Mouse (Mus musculus) monocyte, adult 2 months (primary cell): ENCODE measurements around the gene Ncdn.

Source experiments
- DNase-seq, 2 experiments: peaks; one replicate each; pipeline ENCODE4 v3.0.0; 2022; ENCODE audit warnings: low spot score in 2 of 2, low read depth in 1 of 2

The Ncdn gene

DNA sequence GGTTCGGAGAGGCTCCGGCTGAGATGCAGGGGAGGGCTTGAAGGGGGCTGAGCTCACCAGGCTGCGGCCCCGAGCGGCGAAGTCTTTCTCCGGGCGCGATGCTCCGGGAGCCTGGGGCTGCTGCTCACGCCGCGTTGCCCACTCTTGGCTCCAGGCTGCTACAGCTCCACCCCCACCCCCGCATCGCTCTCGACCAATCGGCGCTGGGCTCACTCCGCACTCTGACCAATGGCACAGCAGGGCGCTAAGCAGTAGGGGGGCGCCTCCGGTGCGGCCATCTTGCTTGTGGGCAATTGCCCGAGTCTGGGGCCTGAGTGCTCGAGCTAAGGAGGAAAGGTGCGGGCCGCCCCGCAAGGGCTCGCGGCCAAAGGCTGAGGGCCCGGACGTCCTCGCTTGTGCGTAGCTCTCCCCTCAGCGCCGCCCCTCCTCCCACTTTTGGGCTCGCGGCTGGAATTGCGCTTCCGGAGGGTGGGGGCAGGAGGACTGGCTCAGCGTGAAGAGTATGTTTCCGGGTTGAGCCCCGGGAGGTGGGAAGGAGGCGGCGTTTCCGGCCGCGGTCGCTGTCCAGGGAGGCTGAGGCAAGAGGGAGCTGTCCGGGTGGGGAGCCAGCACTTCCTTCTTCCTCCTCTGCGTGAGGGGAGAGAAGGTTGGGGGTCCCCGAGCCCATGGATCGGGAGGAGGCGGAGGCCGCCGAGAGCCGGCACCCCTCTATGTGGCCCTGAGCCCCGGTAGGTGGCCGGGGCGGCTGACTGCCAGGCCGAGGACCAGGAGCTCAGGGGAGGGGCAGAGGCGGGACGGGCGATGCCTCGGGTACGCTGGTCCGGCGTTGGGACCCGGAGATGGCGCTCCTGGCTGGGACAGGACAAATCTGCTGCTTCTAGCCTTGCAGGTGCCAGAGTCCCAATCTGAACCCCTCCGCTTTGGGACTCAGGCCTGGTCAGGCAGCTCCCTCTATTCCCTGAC is at the start of gene Ncdn, which contains the start of gene AU040320:
TSS of gene Ncdn (minus strand) at position 171 of the 963 bp plus-strand sequence.
TSS of gene AU040320 (plus strand) at position 277 of the 963 bp plus-strand sequence.
- DNase-seq = peak; percentile 87 to 91

DNA sequence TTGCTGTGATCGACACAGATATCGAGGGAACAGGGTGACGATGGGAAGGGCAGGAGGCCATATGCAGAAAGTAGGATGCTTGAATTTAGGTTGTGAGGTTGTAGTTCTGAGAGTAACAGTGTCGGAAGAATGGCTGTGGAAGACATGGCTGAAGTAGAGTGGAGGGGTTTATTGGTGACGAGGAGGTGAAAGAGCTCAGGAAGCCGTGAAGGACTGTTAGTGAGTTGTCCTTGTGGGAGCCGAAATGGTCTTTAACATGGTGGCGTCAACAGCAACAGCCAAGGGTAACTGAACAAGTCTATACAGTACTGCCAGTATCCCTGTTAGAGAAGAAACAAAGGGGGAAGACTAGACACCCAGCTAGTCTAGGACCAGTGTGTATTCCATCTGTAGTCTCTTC is 48.9 kb upstream of the Ncdn start:
- DNase-seq = no peak

DNA sequence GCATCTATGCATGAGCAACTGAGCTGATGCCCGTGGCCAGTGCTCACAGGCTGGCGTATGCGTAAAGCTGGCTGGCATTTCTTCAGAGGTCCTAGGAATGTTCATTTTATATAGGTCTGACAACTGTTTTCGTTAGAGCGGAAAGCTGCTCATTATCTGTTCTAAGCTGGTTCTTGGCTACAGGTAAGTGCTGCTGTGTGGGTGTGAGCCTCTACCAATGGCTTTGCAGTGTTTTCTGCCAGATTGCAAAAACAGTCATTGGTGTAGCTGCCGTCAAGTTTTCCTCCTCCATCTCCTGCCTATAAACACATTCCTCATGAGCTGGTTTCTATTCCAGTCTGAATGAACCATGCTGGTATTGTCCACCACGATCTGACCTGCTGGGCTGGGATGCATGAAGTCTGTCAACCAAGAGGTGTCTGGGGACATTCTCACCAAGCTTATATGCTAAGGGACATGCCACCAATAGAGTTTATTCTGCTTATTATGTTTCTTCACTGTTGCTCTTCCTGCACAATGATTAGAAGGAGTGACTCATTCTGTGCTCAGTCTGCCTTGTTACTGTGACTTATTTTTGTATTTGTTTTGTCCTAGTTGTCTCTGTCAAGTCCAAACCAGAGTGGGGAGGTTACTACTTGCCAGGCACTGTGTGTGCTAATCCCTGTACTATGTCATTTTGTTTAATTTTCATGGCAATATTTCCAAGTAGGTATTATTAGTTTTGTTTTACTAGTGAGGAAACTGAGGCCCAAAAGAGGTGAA is 39.3 kb upstream of the Ncdn start:
- no peak for DNase-seq

DNA sequence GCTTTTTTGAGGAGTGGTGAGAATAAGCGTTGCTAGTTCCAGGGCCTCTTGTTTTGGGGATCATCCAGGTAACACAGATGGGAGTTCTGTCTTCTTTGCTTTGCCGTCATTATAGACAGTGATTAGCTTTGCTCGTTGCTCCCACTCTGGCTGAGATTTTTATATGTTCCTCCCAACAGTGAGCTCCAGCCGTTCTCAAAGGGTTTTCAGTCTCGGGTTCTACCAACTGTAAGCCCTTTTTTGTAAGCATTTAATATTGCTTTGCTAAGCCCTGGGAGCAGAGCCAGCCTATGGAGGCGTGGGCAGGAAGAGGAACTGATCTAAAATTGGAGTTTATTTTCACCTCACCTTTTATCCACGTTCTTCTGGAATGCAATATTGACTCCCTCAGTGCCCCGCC is 29.8 kb upstream of the Ncdn start:
- DNase-seq = no peak

DNA sequence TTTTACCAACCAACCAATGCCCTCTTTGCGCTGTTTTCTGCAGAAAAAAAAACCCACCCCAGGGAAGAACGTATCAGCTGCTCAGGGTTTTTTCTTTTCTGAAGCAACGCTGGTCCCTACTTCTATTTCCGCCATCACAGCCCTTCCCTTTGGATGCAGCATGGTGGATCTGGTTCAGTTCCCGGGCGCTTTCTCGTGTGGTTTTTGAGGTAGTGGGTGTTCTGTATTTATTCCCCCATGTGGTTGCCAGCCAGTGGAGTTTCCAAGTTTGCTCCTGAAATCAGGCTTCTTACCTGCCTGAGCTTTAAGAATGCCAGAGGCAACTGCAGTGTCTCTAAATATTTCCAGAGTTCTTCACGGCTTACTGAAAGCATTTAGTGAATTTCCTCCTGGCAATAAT is 29.3 kb upstream of the Ncdn start:
- DNase-seq = no peak

DNA sequence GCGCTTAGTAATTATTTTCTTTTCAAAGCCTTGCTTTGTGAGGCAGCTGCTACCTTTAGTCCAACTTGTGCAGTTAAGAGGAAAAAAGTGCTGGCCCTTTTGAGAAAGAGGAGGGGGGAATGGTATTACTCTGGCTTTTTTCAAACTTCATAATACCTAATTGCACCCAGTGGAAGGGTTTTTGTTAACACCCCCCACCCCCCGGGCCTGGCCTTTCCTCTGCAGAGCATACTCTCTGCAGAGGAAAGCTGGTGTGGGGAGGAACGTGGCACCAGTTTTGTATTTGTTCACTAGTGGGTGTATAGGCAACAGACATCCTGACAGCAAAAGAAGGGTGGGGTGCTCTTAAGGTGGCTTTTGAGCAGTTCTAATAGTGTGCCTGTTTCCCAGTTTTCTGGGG is 28.6 kb upstream of the Ncdn start:
- no peak for DNase-seq

DNA sequence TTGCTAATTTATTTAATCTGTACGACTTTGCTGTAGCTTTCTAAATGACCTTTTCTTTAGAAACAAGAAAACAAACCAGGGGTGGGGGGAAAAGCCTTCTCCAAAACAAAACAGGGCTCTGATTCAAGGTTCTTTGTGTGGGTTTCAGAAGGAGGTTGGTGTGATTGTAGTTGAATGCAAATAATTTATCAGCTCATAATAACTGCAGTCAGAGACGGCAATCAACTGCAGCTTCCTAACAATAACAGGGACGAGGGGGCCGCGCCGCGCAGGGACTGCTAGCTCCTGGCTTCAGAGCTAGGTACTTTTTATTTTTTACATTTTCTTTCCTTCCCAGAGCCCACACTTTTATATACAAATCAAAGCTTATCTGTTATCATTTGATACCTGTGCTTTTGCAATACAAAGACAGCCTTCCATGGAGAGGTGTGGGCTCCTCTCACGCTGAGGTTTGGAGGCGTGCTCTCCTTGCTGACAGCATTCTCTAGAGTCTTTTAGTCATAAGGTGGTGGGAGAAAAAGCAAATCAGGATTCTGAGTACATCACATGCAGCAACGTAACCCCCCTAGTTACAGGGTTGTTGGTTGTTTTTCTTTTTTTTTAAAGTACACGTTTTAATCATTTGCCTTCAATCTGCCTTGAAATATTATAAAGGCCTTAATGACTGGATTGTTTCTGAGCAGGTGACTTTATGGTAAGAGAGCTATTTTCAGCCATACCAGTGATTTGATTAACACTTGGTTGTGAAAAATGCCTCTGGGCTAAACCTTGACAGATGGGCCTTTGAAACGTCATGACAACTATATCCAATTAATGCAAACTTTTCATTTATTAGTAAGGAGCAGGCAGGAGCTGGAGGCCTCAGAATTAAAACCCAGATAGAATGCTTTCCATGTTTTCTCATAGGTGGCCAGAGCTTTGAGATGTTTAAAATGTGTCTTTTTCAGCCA is 26.9 kb upstream of the Ncdn start:
- no peak for DNase-seq

DNA sequence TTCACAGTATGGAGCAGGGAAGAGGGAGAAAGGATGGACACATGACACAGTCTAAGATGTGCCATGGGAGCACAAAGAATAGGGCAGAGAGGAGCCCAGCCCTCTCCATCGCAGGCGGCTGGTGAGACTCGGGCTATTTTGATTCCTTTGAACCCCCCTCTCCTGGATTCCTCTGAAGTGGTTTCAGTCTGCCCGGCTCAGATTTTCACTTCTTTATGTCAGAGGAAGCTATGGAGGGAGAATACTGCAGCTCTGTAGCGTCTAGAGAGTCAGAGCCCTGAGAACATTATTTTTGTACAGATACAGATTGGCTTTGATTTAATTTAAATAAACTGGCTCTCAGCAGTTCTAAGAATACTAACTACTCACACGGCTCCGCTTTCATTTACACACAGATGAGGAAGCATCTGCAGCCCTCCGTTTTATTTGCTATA is 25.9 kb upstream of the Ncdn start:
- no peak for DNase-seq

DNA sequence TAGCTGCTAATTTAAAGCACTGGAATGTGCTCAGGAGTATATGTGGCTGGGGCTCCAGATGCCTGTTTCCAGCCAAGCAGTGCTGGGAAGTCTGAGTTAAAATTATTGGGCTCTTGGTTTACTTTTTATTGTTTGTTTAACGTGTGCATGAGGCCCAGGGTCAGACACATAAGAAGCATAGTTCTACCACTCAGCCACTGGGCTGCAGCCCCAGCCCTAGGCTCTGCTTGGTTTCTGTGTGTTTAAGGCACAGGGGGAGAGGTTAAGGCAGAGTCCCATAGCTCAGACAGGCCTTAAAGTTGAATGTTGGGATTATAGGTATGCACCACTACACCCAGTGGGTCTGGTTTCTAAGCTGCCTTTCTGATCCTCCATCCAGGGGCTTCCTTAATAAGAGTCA is 21.9 kb upstream of the Ncdn start:
- no peak for DNase-seq

DNA sequence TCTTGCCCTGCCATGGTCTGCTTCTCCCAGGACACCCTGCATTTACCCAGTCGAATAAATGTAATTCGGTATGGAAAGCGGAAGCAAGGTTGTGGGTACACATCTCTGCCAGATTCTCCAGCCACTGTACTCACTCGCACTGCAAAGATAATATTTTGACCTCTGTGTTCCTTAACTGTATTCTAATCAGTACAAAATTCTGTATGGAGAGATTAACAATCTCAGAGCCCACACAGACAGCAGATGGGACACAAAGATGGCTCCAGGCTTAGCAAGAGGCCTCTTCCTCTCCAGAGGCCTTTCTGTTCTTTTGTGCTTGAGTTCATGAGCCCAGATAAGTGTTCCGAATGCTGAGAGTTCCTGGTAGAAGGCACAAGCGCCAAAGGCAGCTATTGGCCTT is 20.6 kb upstream of the Ncdn start:
- no peak for DNase-seq

DNA sequence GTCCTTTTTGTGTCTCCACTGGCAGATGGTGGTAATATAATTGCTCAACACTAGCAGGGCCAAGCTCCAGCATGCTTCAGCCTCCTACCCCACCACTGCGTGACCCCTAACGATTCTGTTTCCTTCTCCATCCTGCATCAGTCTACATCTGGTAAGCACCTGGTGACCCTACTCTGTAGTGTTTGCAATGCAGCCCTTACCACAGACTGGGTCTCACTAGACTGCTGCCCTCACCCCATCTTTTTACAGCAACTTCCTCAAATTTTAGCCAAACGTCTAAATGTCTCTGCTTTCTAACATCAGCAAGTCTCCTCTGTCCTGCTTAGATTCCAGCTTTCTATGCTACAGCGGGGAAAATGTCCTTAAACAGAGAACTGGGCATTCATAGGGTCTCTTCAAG is 17.6 kb upstream of the Ncdn start:
- DNase-seq = no peak

DNA sequence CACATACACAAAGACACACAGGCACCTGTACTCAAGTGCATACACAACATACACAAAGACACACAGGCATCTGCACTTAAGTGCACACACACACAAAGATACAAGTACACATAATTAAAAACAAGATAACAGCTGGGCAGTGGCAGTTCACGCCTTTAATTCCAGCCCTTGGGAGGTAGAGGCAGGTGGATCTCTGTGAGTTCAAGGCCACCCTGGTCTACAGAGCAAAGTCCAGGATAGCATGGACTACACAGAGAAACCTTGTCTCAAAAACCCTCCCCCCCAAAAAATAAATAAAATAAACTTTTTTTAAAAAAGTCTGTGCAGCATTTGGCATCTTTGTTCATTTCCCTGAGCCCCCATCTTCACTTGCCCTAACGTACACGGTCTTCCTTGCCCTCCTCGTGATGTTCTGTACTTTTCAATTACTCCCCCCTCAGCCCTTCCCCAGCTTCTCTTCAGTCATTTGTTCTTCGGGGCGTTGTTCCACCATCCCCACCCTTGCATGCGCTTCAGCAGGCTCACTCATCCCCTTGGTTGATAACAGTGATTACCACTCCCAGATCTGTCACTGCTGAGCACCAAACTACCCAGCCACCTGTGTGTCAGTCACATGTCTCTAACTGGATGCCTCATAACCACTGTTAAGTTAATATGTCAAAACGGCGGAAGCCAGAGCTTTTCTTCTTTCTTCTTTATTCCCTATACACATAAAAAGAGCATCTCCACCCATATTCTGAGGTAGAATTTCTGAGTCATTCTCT is 16.7 kb upstream of the Ncdn start:
- DNase-seq = no peak

DNA sequence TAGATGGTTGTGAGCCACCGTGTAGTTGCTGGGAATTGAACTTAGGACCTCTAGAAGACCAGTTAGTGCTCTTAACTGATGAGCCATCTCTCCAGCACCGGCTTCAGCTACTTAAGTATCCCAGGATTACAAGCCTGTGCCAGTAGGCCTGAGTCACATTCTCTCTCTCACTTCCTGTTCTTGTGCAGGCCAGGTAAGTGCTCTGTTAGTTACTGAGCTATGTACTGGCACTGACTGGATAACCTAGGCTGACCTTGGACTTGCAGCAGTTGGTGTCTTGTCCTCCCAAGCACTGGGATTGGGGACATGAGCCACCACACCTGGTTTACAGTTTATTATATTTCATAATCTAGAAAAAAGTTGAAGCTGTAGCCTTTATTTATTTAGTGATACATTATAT is 10.2 kb upstream of the Ncdn start:
- no peak for DNase-seq

DNA sequence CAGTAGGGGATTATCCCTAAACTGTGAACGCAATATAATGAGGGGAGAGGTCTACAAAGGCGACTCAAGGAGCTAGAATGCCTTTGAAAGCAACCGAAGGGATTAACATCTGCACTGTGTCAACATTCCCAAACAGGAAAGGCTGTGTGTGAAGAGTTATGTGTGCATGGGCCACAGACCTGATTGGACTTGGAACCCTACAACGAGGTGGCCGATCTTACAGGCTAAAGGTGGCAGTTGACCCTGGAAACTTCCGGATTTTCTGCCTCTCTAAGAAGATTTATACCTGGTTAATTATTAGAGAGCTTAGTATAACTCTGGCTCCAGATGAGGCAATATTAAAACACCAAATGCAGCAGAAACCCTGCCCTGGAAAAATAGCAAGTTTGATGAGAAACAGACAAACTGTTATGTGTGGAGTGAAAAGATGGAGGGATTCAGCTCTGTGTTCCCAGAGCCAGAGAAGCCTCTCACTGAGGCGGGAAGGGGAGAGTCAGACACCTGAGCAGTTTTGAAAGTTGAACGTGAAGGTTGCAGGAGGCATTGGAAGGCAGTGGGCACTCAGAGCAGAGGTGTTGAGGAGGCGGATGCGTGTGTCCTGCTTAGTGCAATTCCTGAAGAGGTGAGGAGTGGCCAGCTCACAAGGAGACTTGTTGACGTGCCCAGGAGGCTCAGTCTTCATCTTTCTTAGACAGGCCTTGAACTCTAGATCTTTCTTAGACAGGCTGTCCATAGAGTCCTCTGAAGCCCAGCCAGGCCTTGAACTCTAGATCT is 9.5 kb upstream of the Ncdn start:
- no peak for DNase-seq

DNA sequence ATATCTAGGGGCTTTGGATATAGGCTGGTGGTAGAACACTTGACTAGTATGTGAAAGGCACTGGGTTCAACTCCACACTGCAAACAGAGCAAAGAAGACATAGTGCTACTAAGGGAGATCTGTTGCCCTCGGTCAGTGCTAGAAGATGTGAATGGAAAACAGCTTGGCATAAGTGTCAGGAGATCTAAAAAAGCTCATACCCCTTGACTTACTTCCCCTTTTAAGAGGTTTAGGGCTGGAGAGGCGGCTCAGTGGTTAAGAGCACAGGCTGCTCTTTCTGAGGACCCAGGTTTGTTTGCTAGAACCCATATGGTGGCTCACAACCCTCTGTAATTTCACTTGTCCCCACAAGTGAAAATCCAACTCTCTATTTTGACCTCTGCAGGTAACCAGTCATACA is 6.2 kb upstream of the Ncdn start:
- DNase-seq = no peak

DNA sequence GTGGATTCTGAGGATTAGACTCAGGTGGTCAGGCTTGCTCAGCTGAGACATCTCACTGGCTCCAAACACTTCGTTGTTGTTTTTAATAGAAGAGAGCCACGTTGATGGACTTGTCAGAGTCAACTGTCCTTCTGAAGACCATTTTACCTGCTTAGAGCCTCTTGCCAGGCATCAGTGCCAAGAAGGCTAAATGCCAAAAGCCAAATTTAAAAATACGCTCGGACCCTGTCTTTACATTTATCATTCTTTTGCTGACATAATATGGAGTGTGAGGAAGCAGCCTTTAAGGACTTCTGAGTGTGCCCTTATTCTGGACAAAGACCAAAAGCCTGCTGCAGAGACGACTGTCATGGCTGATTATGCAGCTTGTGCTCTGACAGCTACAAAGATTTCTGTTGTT is 5.1 kb upstream of the Ncdn start:
- DNase-seq = no peak

DNA sequence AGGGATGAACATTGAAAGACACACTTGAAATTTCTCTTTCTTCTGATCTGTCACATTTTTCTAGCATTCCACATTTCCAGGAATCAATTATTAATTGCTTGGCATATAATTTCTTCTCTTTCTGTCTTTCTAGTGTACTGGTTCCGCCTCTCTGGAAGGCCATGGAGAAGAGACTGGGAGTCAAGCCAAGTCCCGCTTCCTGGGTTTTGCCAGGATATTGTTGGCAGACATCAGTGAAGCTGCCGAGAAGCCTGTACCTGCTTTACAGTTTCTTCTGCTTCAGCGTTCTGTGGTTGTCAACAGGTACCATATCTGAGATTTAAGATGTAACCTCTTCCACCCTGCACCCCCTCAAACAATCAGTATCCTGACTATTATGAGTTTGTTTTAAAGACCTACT is 3.5 kb upstream of the Ncdn start:
- DNase-seq = no peak

DNA sequence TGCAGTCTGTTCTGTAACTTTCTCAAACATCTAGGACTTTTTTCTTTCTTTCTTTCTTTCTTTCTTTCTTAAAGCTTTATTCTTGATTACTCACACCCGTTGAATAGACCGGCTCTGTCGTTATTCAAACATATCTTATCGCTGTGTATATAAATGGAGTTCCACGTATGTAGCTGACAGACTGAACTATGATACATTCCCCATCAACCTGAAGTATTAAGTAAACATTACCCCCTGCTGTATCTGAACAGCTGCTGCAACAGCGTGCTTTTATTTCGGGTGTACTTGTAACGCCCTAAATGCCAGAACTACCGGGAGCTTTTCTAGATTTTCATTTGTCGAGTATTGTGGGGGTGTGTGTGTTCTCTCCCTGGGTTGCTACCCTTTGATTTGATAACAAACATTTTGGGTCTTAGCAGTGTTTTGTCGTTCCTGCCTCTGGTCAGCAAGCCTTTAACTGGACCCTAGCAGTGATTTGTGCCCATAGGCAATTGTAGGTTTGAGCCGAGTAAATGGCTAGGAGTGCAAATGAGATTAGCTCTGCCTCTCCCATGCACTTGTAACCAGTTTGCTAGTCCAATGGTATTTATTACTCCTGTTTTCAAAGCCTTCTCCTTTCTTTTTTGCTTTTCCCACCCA is 1.6 kb upstream of the Ncdn start:
- no peak for DNase-seq

DNA sequence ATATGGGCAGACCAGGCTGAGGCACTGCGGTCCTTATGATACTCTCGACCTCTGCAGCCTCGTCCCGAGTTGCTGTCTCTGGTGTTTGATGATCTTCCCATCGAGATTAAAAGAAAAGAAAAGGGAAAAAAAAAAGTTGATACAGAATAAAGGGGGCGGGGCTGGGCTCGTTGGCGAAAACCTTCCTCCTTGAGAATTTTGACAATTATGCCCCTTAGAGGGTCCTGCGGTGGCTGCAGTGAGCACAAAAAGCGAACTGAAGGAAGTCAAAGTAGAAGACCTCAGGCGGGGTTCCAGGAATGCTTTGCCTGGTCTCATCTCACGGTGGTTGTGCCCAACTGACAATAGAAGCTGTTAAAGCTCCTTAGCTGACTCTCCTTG is 983 bp upstream of the Ncdn start:
- DNase-seq = no peak
